Mouse (Mus musculus) spleen, adult 2 months (tissue): ENCODE measurements around the gene Rfpl4.

Experiments
- CTCF ChIP-seq: fragments of 200-500 bp; IDR thresholded peaks from 2 replicates; pipeline ENCODE4 v1.5.1; 2011; ENCODE audit warnings: mild to moderate bottlenecking, inconsistent platforms; ENCODE audit not compliant: insufficient read depth, insufficient read length, insufficient replicate concordance; ENCODE audit errors: extremely low read depth
- POLR2A ChIP-seq: fragments of 200-500 bp; IDR thresholded peaks from 2 replicates; pipeline ENCODE4 v1.6.1; 2011; ENCODE audit warnings: low read depth, low read length, inconsistent platforms

- TF ChIP-seq CTCF (peak; percentile 68), POLR2A (peak; percentile 15; the same call in 1 of the 2 replicates)
These were observed 55.6 kb downstream of the Rfpl4 start for GRCm38 (mm10) chr7:5060944-5061773.
